Mouse (Mus musculus): ENCODE measurements around the gene Rap1b.
"Not testable (repeated sequence)": the region's sequence is repeated elsewhere in the genome, so short reads cannot be mapped to it uniquely, and the experiment has no call there.

Rap1b gene

DNA sequence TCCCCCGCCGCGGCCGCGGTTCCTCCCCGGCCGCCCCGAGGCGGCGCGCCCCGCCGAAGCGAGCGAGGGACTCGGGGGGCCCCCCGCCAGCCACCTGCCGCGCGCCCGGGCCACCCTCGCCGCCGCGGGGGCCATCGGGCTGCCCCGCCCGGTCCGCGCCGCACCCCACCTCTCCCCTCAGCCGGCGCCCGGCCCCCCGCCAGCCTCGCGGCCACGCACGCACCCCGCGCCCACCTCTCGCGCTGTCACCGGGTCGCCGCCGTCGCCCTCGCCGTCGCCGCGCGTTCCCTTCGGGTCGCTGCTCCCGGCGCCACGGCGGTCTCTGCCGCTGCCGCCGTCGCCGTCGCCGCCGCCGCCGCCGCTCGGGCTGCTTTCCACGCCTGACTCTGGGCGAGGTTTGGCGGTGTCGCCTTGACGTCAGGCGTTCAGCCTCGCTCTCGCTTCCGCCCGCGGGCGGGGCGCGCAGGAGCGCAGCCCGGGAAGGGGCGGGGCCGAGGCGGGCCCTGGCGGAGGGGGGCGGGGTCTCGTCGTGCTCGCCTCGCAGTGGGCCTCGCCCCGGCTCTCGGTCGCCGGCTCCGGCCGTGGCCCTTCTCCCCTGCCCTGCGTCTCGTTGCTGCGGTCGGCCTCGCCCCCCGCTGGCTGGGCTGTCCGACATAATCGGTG, at the start of gene Rap1b:
Gene Rap1b (minus strand): TSS at position 439 of the 663 bp plus-strand sequence.
- peak; percentile 99 for DNase-seq

DNA sequence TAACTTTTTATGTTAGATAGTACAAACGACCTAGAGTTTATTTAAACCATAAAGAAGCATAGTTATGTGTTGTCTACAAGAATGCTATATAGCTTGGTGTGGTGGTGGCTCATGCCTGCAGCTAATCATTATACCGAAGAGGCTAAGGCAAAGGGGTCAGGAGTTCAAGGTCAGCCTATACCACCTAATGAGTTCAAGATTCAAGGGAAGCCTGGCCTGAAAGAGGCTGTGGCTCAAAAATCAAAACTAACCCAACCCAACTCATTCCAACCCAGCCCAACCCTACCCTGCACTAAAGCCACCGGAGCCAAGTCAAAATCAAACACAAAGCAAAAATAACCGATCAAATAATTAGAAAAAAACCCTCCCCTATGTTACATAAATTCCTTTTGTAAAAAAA, 49.4 kb upstream of the Rap1b start:
- no peak for DNase-seq

DNA sequence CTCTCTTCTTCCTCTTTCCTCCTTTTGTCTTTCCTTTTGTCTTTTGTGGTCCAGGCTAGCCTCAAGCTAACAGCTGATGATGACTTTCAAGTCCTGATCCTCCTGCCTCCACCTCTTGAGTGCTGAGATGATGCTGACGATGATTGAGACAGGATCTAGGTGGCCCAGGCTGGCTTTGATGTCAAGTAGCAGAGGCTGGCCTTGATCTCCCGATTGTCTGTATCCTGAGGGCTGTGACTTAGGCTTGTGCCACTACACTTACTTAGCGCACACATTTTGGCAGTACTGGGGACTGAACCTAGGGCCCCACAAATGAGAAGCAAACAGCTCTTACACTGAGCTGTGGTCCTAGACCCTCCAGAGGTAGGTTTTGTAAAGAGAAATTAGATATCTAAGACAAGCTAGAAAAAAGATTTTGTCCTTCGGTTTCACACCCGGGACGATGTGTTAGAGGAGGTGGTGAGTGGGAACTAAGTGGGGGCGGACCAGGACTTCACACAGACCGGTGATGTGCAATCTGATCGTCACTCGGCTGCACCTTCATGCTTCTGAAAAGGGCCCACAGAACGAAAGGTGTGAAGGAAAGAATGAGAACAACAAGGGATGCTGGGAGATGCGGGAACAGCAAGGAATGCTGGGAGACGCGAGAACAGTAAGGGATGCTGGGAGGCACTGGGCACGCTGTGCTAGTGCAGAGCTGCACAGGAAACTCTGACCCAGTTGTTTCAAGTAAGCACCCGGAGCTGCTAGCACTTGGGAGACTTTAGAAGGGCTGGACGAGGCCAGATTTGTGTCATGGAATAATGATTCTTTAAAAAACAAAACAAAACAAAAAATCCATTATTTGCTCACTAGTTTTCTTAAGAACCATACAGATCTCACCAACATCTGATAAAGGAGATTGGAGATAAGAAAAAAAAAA, 48.5 kb upstream of the Rap1b start:
- DNase-seq: no peak

DNA sequence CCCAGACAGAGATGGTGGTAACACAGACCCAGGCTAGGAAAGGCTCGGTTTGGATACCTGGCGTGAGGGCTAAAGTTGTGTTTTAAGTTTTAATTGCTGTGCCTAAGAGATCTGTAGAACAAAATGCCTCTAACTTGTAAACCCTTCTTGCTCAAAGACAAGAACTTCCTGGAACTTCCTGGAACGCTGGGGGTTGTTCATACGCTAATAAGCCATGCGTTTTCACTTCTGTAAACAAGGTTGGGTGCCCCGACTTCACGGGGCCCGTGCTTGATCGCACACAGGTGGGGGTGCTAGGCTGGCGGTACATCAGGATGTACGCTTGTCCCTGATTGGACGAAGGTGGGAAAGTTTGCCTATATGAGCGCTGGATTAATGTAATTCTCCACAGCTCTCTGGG, 47.3 kb upstream of the Rap1b start:
- not testable (repeated sequence) for DNase-seq

DNA sequence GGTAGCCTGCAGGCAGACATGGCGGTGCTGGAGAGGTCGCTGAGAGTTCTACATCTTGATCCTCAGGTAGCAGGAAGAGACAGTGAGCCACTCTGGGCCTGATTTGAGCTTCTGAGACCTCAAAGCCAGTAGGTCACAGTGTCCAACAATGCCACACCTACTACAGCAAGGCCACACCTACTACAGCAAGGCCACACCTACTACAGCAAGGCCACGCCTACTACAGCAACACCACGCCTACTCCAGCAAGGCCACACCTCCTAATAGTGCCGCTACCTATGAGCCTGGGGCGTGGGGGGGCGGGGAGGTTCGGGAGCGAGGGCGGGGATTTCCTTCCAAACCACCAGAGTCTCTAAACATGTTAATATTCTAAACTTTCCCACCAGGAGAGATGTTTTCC, 45.5 kb upstream of the Rap1b start:
- DNase-seq: no peak

DNA sequence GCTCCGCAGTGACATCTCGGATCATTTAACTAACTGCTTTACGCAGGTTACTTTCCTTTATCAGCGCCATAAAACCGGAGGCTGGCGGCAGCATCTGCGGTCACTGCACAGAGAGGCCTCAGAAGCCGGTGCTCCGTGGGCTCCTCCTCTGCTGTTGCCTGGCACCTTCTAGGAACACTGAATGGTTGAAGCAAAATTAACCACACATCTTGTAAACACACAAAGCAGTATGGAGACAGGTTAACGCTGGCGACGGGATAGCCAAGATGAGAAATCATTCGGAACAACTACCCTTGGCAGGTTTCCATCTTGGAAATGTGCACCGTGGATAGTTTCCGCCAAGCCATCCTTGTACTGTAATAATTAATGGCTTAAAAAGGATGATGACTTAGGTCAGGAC, 43.0 kb upstream of the Rap1b start:
- no peak for DNase-seq

DNA sequence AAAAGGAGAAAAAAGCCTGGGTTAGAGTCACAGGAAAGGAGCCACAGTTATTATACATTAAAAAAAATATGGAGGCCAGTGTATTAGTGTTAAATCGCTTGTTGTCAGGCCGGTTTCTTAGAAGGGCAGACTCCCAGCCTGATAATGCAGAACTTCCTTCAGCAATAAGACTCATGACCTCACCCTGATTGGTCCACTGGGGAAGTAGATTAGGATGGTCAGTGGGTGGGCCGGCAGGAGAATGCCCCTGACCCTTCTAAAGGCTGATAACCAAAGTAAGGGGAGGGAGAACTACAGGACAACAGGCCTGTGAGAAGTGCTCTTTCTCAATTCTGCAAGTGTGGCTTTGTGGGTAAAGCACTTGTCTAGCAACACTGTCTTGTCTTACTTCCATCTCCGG, 39.5 kb upstream of the Rap1b start:
- DNase-seq: no peak

DNA sequence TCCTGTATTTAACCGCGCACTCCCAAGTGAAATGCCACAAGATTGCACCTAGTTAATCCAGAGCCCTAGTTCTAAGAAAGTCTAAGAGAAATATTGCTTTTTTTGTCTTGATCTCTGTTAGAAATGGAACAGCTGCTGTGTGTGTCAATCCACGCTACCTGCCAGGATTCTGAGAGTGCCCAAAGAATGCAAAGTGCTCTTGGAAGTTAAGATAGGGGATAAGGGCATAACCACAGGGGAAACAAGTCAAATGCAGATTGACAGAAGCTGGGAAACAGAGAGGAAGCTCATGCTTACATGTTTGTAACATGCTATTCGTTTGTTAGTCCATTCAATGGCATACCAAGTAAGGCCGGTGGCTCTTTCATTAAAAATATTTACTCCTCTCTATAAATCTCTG, 38.9 kb upstream of the Rap1b start:
- no peak for DNase-seq

DNA sequence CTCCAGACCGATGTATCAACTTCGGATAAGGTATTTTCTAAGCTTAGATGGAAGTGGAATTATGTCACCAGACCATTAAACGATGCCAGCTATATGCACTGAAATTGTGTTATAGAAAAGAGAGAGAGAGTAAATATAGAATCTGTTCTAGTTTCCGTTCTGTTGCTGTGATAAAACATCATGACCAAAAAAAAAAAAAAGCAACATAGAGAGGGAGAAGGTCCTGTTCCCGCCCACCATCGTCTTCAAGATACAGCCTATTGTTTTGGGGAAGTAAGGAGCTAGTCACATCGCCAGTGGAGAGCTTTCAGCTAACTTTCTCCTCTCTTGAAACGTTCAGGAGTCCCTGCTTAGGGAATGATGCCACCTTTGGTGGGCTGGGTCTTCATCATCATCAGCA, 37.6 kb upstream of the Rap1b start:
- DNase-seq: no peak

DNA sequence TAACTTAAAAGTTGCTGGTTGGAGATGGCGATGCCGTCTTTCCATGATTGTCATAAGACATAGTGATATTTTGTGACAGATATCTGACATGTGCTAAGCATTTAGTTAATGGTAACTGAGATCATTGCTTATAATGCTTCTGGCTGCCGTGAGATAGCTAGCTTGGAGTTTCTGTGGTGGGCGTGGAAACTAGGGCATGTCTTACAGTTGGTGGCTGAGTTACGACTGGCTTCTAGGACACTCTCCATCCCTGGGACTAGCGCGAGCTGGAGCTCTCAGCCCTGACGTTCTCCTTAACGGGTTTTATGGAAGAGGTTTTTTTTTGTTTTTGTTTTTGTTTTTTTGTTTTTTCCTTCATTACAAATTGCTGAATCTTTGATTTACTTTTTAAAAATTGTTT, 32.8 kb upstream of the Rap1b start:
- DNase-seq: no peak

DNA sequence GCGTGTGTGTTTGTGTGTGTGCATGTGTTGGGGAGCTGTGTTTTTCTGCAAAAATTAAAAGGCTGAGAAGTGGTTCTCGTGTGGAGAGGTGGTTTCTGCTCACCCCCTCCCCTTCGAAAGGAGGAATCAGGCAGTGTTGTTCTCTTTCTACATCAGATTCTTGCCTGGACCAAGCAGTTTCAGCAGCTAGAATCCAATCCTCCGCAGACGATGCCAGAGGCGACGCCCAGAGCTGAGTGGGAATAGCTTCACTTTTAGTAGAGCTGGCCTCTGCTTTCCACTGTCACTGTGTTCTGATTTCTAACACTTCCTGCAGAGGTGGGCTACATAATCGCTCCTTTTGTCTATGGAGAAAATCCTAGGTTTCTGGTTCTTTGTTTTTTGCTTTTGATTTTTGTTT, 31.0 kb upstream of the Rap1b start:
- no peak for DNase-seq

DNA sequence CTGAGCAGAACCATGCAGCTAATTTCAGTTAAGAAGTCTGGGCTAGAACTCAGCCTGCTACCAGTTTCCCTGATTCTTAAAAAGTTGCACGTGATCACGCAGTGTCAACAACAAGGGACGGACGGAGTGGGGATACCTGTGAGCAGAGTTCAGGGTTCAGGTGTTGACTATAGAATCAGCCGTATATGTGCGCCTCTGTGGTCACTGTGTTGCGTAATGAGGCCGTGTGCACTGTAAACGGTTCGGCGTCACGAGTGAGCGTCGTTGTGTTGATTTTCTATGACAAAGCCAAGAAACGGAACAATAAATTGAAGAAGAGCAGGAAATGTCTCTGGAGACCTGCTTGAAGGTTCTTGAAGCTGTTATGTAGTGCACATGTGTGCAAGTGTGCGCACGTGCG, 30.6 kb upstream of the Rap1b start:
- no peak for DNase-seq

DNA sequence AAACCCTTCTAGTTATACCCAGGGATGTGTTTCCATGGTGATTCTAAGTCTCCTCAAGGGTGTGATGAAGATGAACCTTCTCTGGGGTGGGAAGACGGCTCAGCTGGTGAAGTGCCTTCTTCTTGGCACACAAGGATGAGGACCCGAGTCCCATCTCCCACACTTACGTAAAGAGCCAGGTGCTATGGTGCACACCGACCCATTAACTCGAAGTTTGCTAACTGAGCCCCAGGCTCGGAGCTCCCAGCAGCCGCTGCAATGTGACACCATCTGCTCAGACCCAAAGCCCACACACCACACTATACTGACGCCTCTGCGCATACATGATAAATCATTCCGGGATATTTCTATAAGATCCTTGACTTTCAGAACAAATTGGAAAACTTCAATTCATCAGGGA, 29.1 kb upstream of the Rap1b start:
- DNase-seq: no peak

DNA sequence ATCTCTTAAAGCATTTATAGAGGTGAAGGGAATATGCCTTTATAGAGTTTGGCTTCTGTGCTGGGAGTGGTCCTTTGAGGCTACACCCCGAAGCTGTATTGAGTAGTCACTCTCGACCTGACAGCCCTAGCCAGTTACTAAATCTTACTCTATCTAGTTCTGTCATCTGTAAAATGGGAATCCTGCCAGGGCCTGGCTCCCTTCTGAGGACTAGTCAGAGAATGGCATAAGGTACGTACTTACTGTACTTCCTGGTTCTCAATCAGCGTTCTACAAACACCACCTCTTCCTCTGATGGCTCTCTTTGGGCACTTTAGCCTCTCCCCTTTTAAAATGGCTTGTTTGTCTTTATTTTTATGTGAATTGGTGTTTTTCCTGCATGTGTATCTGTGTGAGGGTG, 28.1 kb upstream of the Rap1b start:
- DNase-seq: no peak

DNA sequence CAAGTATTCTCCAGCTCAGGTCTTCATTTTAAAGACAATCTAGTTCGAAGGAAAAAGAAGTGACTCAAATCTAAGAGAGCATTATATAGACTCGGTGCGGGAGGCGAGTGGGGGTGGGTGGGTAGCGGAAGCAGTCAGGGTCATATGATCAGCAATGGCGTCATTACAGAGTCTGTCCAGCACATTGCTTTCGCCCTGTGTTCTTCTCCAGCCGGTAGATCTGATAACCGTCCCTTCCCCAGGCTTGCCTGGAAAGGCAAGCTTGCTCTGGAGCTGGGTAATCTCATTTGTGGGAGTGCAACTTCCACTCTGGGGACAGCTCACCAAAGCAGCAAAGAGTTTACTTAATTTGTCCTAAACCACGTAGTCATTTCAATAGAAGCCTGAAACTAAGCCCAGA, 26.6 kb upstream of the Rap1b start:
- DNase-seq: no peak

DNA sequence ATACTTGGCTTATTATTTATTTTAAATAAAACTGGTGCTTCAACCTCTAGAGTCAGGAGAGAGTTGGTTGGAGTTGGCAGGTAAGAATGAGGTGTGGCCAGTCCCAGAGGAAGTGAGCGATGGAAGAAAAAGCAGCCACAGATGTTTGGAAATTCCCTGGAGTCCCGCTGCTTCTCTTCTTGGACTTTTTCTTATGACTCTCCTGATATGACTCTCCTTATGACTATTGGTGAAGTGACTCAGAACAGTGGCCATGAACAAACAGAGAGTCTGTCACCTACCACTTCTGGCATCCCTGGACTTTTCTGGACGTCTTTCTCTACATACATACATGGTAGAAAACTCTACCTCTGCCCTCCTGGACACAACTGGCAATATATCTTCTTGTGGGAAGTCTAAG, 21.5 kb upstream of the Rap1b start:
- DNase-seq: no peak

DNA sequence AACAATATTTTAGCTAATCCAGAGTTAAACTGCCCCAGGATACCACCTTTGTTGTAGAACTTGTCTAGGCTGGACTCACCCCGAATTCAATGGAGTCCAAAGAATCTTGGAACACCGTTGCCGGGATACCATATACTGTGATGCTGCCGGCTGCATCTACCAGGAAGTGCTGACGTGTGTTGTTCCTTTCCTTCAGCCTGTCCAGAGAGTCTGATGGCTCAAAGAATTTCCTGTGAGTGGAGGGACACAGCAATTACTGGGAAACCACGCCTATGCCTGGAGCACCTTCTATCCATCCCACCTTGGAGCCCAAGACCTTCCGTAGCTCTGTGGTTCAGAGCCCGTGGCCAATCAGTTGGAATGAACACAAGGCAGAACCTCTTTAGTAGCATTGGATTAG, 20.8 kb upstream of the Rap1b start:
- DNase-seq: no peak

DNA sequence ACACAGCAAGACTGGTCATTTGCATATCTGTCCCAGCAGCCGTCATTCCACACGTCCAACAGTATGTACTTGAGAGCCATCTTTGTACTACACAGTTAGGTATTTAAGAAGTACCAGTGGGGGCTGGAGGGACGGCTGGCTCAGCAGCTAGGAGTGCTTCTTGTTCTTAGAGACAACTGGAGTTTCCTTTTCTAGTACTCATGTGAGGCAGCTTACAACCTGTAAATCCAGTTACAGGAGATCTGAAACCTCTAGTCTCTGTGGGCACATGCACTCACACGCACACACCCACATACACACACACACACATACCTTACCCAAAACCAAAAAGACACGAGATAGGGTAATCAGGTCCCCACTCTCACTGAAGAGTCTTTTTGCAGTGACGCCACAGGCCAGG, 18.9 kb upstream of the Rap1b start:
- peak; percentile 53 for DNase-seq

DNA sequence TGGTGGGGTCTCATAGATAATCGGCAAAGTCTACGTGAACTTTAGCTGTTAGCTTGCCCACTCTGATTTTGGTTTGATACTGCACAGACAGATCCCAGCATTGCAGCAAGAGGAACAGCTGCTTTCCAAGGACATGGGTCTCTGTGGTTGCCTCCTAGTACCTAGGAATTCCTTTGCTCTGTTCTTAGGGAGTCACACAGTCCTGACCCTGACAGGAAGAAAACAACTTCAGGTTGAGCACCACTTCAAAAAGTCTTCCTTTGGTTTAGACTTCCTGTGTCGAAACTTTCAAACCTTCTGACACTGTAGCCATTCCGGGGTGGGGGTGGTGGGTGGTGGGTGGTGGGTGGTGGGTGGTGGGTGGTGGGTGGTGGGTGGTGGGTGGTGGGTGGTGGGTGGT, 18.4 kb upstream of the Rap1b start:
- DNase-seq: peak; percentile 27

DNA sequence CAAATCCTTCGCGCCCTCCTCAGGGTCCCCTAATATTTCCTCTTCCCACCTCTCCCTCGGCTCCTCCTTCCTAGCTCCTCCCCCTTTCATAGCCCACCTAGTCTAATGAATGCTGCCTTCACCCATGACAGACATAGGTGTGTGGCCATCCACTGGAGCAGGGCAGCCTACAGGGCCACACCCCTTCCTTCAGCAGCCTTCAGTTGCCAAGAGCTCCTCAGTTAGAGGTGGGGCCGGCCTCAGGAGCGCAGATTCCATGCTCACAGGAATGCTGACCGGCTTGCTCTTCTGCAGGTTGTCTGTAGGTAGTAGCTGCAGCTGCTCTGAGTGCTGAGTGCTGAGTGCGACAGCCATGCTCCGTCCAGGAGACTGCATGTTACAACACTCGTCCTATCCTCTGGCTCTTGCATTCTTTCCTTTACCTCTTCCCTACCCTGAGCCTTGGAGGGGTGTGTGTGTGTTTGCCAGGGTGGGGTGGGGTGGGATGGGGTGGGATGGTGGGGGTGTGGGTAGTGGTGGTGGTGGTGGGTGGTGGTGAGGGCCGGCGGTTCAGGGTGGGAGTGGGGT, 16.3 kb upstream of the Rap1b start:
- no peak for DNase-seq

DNA sequence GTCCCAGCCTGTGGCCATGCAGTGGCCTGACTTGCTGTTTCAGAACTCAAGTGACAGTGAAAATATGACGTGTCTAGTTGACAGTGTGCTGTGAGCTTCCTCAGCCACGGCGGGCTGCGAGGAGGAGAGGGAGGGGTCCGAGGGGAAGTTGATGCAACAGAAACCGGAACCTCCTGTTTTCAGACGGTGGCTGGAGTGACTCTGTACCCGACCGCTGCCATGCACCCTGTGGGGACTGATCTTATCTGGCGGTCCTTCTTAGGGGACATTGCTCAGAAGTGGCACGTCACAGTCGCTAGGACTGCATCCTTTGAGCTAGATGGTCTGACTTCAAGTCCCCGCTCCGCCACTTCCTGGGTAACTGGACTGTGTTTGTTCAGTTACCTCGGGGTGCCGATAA, 15.1 kb upstream of the Rap1b start:
- peak; percentile 71 for DNase-seq

DNA sequence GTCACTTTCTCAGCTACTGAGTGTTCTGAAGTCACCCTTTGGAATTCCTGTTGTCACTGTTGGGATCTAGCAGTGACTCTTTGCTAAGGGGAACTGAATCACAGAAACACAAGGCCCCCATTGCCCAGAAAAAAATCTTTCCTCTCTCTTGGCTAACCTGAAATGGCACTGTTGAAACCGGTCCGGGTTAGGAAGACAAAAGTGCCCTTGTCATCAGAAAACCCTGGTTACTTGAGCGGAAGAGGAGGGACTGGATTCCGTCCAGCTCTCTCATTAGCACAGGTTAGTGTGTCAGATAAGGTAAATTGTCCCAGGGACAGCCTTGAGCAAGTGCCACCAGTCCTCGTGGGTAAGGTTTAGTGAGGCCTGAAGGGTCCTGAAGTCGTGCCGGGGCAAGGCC, 14.5 kb upstream of the Rap1b start:
- no peak for DNase-seq

DNA sequence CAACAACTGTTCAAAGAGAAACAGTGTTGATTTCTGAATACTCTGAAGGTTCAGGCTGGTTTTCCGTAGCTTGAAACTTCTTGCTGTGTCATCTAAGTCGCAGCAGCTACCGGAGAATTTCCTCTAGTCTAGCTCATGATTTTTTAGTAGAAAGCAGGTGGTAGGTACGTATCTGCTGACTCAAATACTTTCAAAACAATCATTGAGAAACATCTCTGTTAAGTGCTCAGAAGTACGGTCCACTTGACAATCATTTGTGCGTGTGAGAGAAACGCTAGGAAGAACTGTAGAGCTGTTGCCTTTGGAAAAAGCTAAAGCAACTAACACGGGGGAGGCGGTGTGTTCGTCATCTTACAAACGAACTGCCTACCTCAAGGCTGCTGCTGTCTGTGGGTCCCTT, 14.0 kb upstream of the Rap1b start:
- no peak for DNase-seq

DNA sequence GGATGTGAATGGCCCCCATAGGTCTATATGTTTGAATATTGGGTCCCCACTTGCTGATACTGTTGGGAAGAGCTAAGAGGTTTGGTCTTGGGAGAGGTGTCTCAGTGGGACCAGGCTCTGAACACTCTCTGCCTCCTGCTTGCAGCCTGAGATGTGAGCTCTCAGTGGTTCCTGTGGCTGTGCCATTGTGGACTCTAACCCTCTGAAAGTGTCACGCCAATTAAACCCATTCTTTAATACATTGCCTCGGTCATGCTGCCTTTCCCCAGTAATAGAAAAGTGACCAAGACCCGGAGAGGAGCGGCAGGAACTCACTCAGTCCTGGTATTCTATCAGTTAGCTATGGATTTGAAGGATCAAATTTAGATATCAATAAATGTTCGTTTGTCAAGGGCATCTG, 12.4 kb upstream of the Rap1b start:
- no peak for DNase-seq
